Mouse (Mus musculus) gastrocnemius, postnatal 14 days (tissue): ENCODE measurements around the gene Kras. TPM values are rescaled to one million over a fixed set of nuclear protein-coding genes. Genes with fewer than 3 reads are reported as not detected.

Source experiments
- DNase-seq: peaks from one replicate; pipeline ENCODE4 v3.0.0; 2021; ENCODE audit warnings: mixed read lengths
- intact Hi-C: fragments of 180-260 bp; cut with DNase I; formaldehyde crosslinking; loops from one replicate; pipeline ENCODE4 v1.15.1; 2025; ENCODE audit warnings: low total_unique reads
- long read RNA-seq, 2 experiments: library from polyadenylated mRNA; stranded (forward); transcript quantifications; one replicate each; pipeline ENCODE4 v2.0.0; 2021
- total RNA-seq, 2 experiments: library from RNA; stranded (reverse); gene quantifications; 2 replicates each; pipeline ENCODE4 v1.2.3; 2021

Kras gene
- 10 to 100 TPM; 18.1 to 19.7 TPM for total RNA-seq
- long read RNA-seq, experiment 1, full-length matches to known transcripts: 13 of 14 reads
- long read RNA-seq, experiment 1, partial matches to known transcripts: 0 of 14 reads
- long read RNA-seq, experiment 1, other reads (novel, unspliced or antisense): 1 of 14 reads
- long read RNA-seq, experiment 2, full-length matches to known transcripts: 21 of 22 reads
- long read RNA-seq, experiment 2, partial matches to known transcripts: 1 of 22 reads
- long read RNA-seq, experiment 2, other reads (novel, unspliced or antisense): 0 of 22 reads

GRCm38 (mm10) chr6:145250185-145250791 lies at the start of gene Kras:
Gene Kras, minus strand, starts transcription at chr6:145250239.
- peak; percentile 94 for DNase-seq
- intact Hi-C loops: no loop called here

- intact Hi-C loops: no loop called here
- DNase-seq: no peak
These were observed 47.6 kb upstream of the Kras start for GRCm38 (mm10) chr6:145297626-145298025.

GRCm38 (mm10) chr6:145296979-145297378 lies 46.9 kb upstream of the Kras start:
- intact Hi-C loops: no loop called here
- DNase-seq: no peak

- intact Hi-C loops: no loop called here
These were observed 45.1 kb upstream of the Kras start for GRCm38 (mm10) chr6:145295171-145295570.

GRCm38 (mm10) chr6:145293156-145293555 lies 43.1 kb upstream of the Kras start:
- intact Hi-C loops: no loop called here
- no peak for DNase-seq

More at GRCm38 (mm10) chr6:145295171-145295570, 45.1 kb upstream of the Kras start:
- no peak for DNase-seq

- DNase-seq: peak; percentile 39
- intact Hi-C loops: no loop called here
These were observed 41.6 kb upstream of the Kras start for GRCm38 (mm10) chr6:145291383-145292289.

- no peak for DNase-seq
- intact Hi-C loops: no loop called here
These were observed 35.6 kb upstream of the Kras start for GRCm38 (mm10) chr6:145285656-145286055.

GRCm38 (mm10) chr6:145284286-145284685 lies 34.2 kb upstream of the Kras start:
- intact Hi-C loops: no loop called here
- DNase-seq: no peak

GRCm38 (mm10) chr6:145277138-145277763 lies 27.2 kb upstream of the Kras start:
- DNase-seq: no peak
- intact Hi-C loops: no loop called here

- peak; percentile 58 for DNase-seq
- intact Hi-C loops: no loop called here
These were observed 26.3 kb upstream of the Kras start for GRCm38 (mm10) chr6:145276265-145276780.

- intact Hi-C loops: no loop called here
- no peak for DNase-seq
These were observed 25.7 kb upstream of the Kras start for GRCm38 (mm10) chr6:145275586-145276219.

- no peak for DNase-seq
- intact Hi-C loops: no loop called here
These were observed 24.1 kb upstream of the Kras start for GRCm38 (mm10) chr6:145273971-145274620.

GRCm38 (mm10) chr6:145272142-145272937 lies 22.3 kb upstream of the Kras start:
- intact Hi-C loops: no loop called here
- no peak for DNase-seq

GRCm38 (mm10) chr6:145269313-145269845 lies 19.3 kb upstream of the Kras start:
- DNase-seq: no peak
- intact Hi-C loops: no loop called here

GRCm38 (mm10) chr6:145267692-145268091 lies 17.7 kb upstream of the Kras start:
- no peak for DNase-seq
- intact Hi-C loops: no loop called here

- intact Hi-C loops: no loop called here
These were observed 12.3 kb upstream of the Kras start for GRCm38 (mm10) chr6:145262314-145262713.

GRCm38 (mm10) chr6:145256701-145257073 lies 6.6 kb upstream of the Kras start:
- no peak for DNase-seq
- intact Hi-C loops: no loop called here

More at GRCm38 (mm10) chr6:145262314-145262713, 12.3 kb upstream of the Kras start:
- DNase-seq: no peak
